In genomic region chr8:122343341-122343740, GRCm38 (mm10) we compare ENCODE assay signal across 8 mouse cellular contexts. TPM values are rescaled to one million over a fixed set of nuclear protein-coding genes. Genes with fewer than 3 reads are reported as not detected.
DNase-seq lines count a peak whose midpoint lies in the region; ATAC-seq lines count a peak whose summit lies in the region.

No protein-coding gene starts in this region.

- no peaks in the 10 kb centered on the region for H3K9me3 ChIP-seq in neural tube, embryonic 11.5 days (ENCODE audit: control insufficient read depth, low read length)
- H3K9me3 ChIP-seq in liver, embryonic 15.5 days (replicated peaks): no peaks in the 10 kb centered on the region

- no peak overlapping the region for H3K27ac ChIP-seq in neural tube, embryonic 11.5 days (ENCODE audit: low read depth, low read length)
- peak overlapping the region; percentile 25 for H3K27ac ChIP-seq in liver, embryonic 15.5 days (replicated peaks)

- H3K9ac ChIP-seq in neural tube, embryonic 11.5 days (ENCODE audit: low read length): peak overlapping the region; percentile 18; the same call in 1 of the 2 replicates
- peak overlapping the region; percentile 45 for H3K9ac ChIP-seq in liver, embryonic 15.5 days

- no peaks in the 10 kb centered on the region for H3K36me3 ChIP-seq in neural tube, embryonic 11.5 days (ENCODE audit: control insufficient read depth, insufficient read depth, low read length)
- H3K36me3 ChIP-seq in liver, embryonic 15.5 days (replicated peaks): peaks cover 18% of the 10 kb centered on the region

- ATAC-seq in cerebellum, adult (ENCODE audit: insufficient number of reproducible peaks, low FRiP score, low TSS enrichment): no peak
- ATAC-seq in neural tube, embryonic 11.5 days (ENCODE audit: insufficient read depth, low FRiP score, low TSS enrichment): no peak
- no peak for ATAC-seq in liver, embryonic 15.5 days (ENCODE audit: insufficient read depth)

- peak overlapping the region; percentile 33 for H3K4me2 ChIP-seq in neural tube, embryonic 11.5 days (ENCODE audit: low read depth)
- H3K4me2 ChIP-seq in liver, embryonic 15.5 days: peak overlapping the region; percentile 68

- H3K4me3 ChIP-seq in neural tube, embryonic 11.5 days (ENCODE audit: low read depth, low read length): peak overlapping the region; percentile 16; the same call in 1 of the 2 replicates
- H3K4me3 ChIP-seq in liver, embryonic 15.5 days (replicated peaks): peak overlapping the region; percentile 38

- H3K27me3 ChIP-seq in neural tube, embryonic 11.5 days (ENCODE audit: control insufficient read depth, insufficient read depth, low read length): peaks cover 21% of the 10 kb centered on the region
- H3K27me3 ChIP-seq in liver, embryonic 15.5 days: peaks cover 21% of the 10 kb centered on the region

- peak; percentile 39 for DNase-seq in cerebellum, adult 9-11 months
- no peak for DNase-seq in neural tube, embryonic 11.5 days (ENCODE audit: low spot score)
- DNase-seq in neural tube, embryonic 10.5 days (ENCODE audit: extremely low spot score, low spot score): no peak
- DNase-seq in adipocyte (ENCODE audit: low spot score): no peak
- no peak for DNase-seq in yolk sac, embryonic 10.5 days (ENCODE audit: low spot score)
- DNase-seq in adrenal gland, postnatal 4 days (ENCODE audit: low spot score in 2 of 2): no peak

- peaks cover 10% of the 10 kb centered on the region for H3K4me1 ChIP-seq in neural tube, embryonic 11.5 days (ENCODE audit: control insufficient read depth, insufficient read depth, low read length)
- peaks cover 80% of the 10 kb centered on the region for H3K4me1 ChIP-seq in liver, embryonic 15.5 days (replicated peaks)

- WGBS in neural tube, embryonic 11.5 days: 6% methylated on average over 11 of the region's 11 CpGs
- 6% methylated on average over 11 of the region's 11 CpGs for WGBS in liver, embryonic 15.5 days (ENCODE audit: insufficient replicate concordance)

RNA-seq across cellular contexts. Expression of gene Trhr2, which starts 17.2 kb away (rescaled TPM):
- not detected in 2 replicates for polyA plus RNA-seq in neural tube, embryonic 11.5 days (2014; fragmentation: Nextera tagmentation; extraction: Ambion mirVana)
- not detected in 2 replicates for polyA plus RNA-seq in liver, embryonic 15.5 days (2015; fragmentation: Nextera tagmentation; extraction: Ambion mirVana)
- total RNA-seq in adrenal gland, postnatal 4 days (2021): not detected

RNA-seq across cellular contexts. Expression of gene Zc3h18, which starts 33.1 kb away (rescaled TPM):
- 40.5 and 41.5 TPM in 2 replicates for polyA plus RNA-seq in neural tube, embryonic 11.5 days (2014; fragmentation: Nextera tagmentation; extraction: Ambion mirVana)
- polyA plus RNA-seq in liver, embryonic 15.5 days (2015; fragmentation: Nextera tagmentation; extraction: Ambion mirVana): 23.1 and 25.6 TPM in 2 replicates
- 10 to 100 TPM; 48.9 to 52.0 TPM for total RNA-seq in adrenal gland, postnatal 4 days (2021)
